Mouse (Mus musculus) kidney, postnatal 36 days (tissue): Measurements from ENCODE around the gene Pecr.
"Not testable (repeated sequence)": the region's sequence is repeated elsewhere in the genome, so short reads cannot be mapped to it uniquely, and the experiment has no call there.

ENCODE experiments used
- DNase-seq, 2 experiments: peaks; one replicate each; pipeline ENCODE4 v3.0.0; 2021 to 2022; ENCODE audit warnings: mixed read lengths in 2 of 2

The Pecr gene

GRCm38 (mm10) chr1:72286904-72287303 is 2.8 kb upstream of the Pecr start:
- no peak for DNase-seq

- no peak for DNase-seq
These were observed 425 bp upstream of the Pecr start for GRCm38 (mm10) chr1:72284539-72284938.

GRCm38 (mm10) chr1:72282604-72283003 is 1.5 kb downstream of the Pecr start:
- peak in 1 of 2 experiments; percentile 39 for DNase-seq

GRCm38 (mm10) chr1:72278085-72278484 is 6.0 kb downstream of the Pecr start:
- no peak for DNase-seq

GRCm38 (mm10) chr1:72263099-72263498 is 21.0 kb downstream of the Pecr start:
- DNase-seq = no peak

- no peak for DNase-seq
These were observed 27.5 kb downstream of the Pecr start for GRCm38 (mm10) chr1:72256381-72257256.

GRCm38 (mm10) chr1:72255854-72256175 is 28.3 kb downstream of the Pecr start:
- DNase-seq = no peak

- DNase-seq = peak; percentile 45 to 53
These were observed 28.9 kb downstream of the Pecr start for GRCm38 (mm10) chr1:72255062-72255853.

- DNase-seq = peak; percentile 88 to 96
These were observed 29.5 kb downstream of the Pecr start for GRCm38 (mm10) chr1:72254545-72255061.

GRCm38 (mm10) chr1:72253881-72254491 is 30.1 kb downstream of the Pecr start:
- no peak for DNase-seq

- DNase-seq = no peak
These were observed 32.3 kb downstream of the Pecr start for GRCm38 (mm10) chr1:72251806-72252205.

- not testable (repeated sequence) for DNase-seq
These were observed 35.8 kb downstream of the Pecr start for GRCm38 (mm10) chr1:72248226-72248737.

- DNase-seq = peak; percentile 21 to 25
These were observed 39.6 kb downstream of the Pecr start for GRCm38 (mm10) chr1:72244317-72245036.

- DNase-seq = peak; percentile 97 to 99
These were observed 40.3 kb downstream of the Pecr start for GRCm38 (mm10) chr1:72243656-72244316.

GRCm38 (mm10) chr1:72242581-72243143 is 41.5 kb downstream of the Pecr start:
- DNase-seq = no peak

GRCm38 (mm10) chr1:72239113-72239512 is 45.0 kb downstream of the Pecr start:
- DNase-seq = not testable (repeated sequence)

GRCm38 (mm10) chr1:72238016-72238580 is 46.0 kb downstream of the Pecr start:
- no peak for DNase-seq

- DNase-seq = peak; percentile 45 to 58
These were observed 46.9 kb downstream of the Pecr start for GRCm38 (mm10) chr1:72237007-72237775.

- DNase-seq = peak; percentile 69 to 83
These were observed 47.6 kb downstream of the Pecr start for GRCm38 (mm10) chr1:72236363-72237006.

- DNase-seq = not testable (repeated sequence)
These were observed 51.5 kb downstream of the Pecr start for GRCm38 (mm10) chr1:72232592-72232991.
